Mouse (Mus musculus) MEL (cell line): ENCODE data around the gene Slc11a2. TPM values are rescaled to one million over a fixed set of nuclear protein-coding genes. Genes with fewer than 3 reads are reported as not detected.

Experiments
- DNase-seq: peaks from one replicate; pipeline ENCODE4 v3.0.0; 2011; ENCODE audit warnings: low read depth, low spot score
- H3K27ac ChIP-seq: 2 replicates; pipeline ENCODE4 v1.5.1; 2012; ENCODE audit warnings: low read depth, mild to moderate bottlenecking, control low read depth, low read length, moderate library complexity; ENCODE audit not compliant: control insufficient read depth
- H3K27me3 ChIP-seq, 2 experiments: fragments of 150-350 bp in 1 of 2; sonication (generic) in 1 of 2; 2 replicates each; pipeline ENCODE4 v1.6.1; 2012; ENCODE audit warnings: low read length in 2 of 2, mild to moderate bottlenecking in 2 of 2, improper control_type of control experiment in 1 of 2, moderate library complexity in 1 of 2; ENCODE audit not compliant: insufficient read depth in 2 of 2, control insufficient read depth in 1 of 2
- H3K36me3 ChIP-seq, 2 experiments: 2 replicates each; pipeline ENCODE4 v1.6.1; 2012 to 2014; ENCODE audit warnings: low read length in 2 of 2, improper control_type of control experiment in 1 of 2, inconsistent platforms in 1 of 2, mild to moderate bottlenecking in 1 of 2; ENCODE audit not compliant: insufficient read depth in 2 of 2, control insufficient read depth in 1 of 2
- H3K4me1 ChIP-seq, 2 experiments: fragments of 150-350 bp in 1 of 2; sonication (generic) in 1 of 2; 2 replicates each; pipeline ENCODE4 v1.6.1; 2012; ENCODE audit warnings: low read length in 2 of 2, improper control_type of control experiment in 1 of 2, mild to moderate bottlenecking in 1 of 2; ENCODE audit not compliant: insufficient read depth in 2 of 2, control insufficient read depth in 1 of 2
- H3K4me3 ChIP-seq, 2 experiments: fragments of 150-350 bp in 1 of 2; sonication (generic) in 1 of 2; 2 replicates each; pipeline ENCODE4 v1.5.1; 2012; ENCODE audit warnings: low read depth in 2 of 2, low read length in 2 of 2, mild to moderate bottlenecking in 2 of 2, moderate library complexity in 2 of 2, control low read depth in 1 of 2, improper control_type of control experiment in 1 of 2; ENCODE audit not compliant: control insufficient read depth in 1 of 2, insufficient read depth in 1 of 2
- H3K79me2 ChIP-seq: 2 replicates; pipeline ENCODE4 v1.6.1; 2012; ENCODE audit warnings: mild to moderate bottlenecking, low read length, moderate library complexity; ENCODE audit not compliant: control insufficient read depth, poor library complexity, insufficient read depth
- H3K9ac ChIP-seq: 2 replicates; pipeline ENCODE4 v1.6.1; 2012; ENCODE audit warnings: low read depth, mild to moderate bottlenecking, control low read depth, low read length, moderate library complexity; ENCODE audit not compliant: control insufficient read depth, poor library complexity, severe bottlenecking
- H3K9me3 ChIP-seq: fragments of 150-350 bp; sonication (generic); replicated peaks from 2 replicates; pipeline ENCODE4 v1.6.1; 2012; ENCODE audit warnings: mild to moderate bottlenecking, low read length, improper control_type of control experiment, moderate library complexity; ENCODE audit not compliant: insufficient read depth
- BHLHE40 ChIP-seq: IDR thresholded peaks from 2 replicates; pipeline ENCODE4 v1.6.1; 2012; ENCODE audit warnings: low read depth, mild to moderate bottlenecking, inconsistent platforms, low read length, improper control_type of control experiment, borderline replicate concordance
- CTCF ChIP-seq, 3 experiments: IDR thresholded peaks in 2 of 3; conservative IDR thresholded peaks in 1 of 3; 2 replicates each; pipeline ENCODE4 v1.5.1; 2011 to 2012; ENCODE audit warnings: low read length in 3 of 3, low read depth in 2 of 3, mild to moderate bottlenecking in 2 of 3, improper control_type of control experiment in 1 of 3, inconsistent platforms in 1 of 3, mixed read lengths in 1 of 3, moderate library complexity in 1 of 3; ENCODE audit not compliant: control insufficient read depth in 1 of 3, insufficient read depth in 1 of 3, poor library complexity in 1 of 3, severe bottlenecking in 1 of 3
- ELF1 ChIP-seq: IDR thresholded peaks from 2 replicates; pipeline ENCODE4 v1.6.1; 2014; ENCODE audit warnings: low read depth, mild to moderate bottlenecking, inconsistent platforms, low read length, improper control_type of control experiment, moderate library complexity
- EP300 ChIP-seq, 2 experiments: IDR thresholded peaks; 2 replicates each; pipeline ENCODE4 v1.6.1; 2011; ENCODE audit warnings: improper control_type of control experiment in 2 of 2, low read length in 2 of 2, low read depth in 1 of 2, mild to moderate bottlenecking in 1 of 2
- GABPA ChIP-seq: IDR thresholded peaks from 2 replicates; pipeline ENCODE4 v1.6.1; 2012; ENCODE audit warnings: low read depth, mild to moderate bottlenecking, inconsistent platforms, low read length, improper control_type of control experiment, moderate library complexity
- MAZ ChIP-seq: IDR thresholded peaks from 2 replicates; pipeline ENCODE4 v1.6.1; 2012; ENCODE audit warnings: low read depth, mild to moderate bottlenecking, inconsistent platforms, low read length, improper control_type of control experiment
- MEF2A ChIP-seq: IDR thresholded peaks from 2 replicates; pipeline ENCODE4 v1.6.1; 2014; ENCODE audit warnings: low read depth, mild to moderate bottlenecking, inconsistent platforms, low read length, improper control_type of control experiment; ENCODE audit not compliant: poor library complexity, insufficient replicate concordance, severe bottlenecking; ENCODE audit errors: extremely low read depth
- MXI1 ChIP-seq: IDR thresholded peaks from 2 replicates; pipeline ENCODE4 v1.6.1; 2011; ENCODE audit warnings: mild to moderate bottlenecking, low read depth, low read length, improper control_type of control experiment
- MYB ChIP-seq: IDR thresholded peaks from 2 replicates; pipeline ENCODE4 v1.6.1; 2011; ENCODE audit warnings: mild to moderate bottlenecking, low read depth, low read length, improper control_type of control experiment
- NELFE ChIP-seq: IDR thresholded peaks from 2 replicates; pipeline ENCODE4 v1.6.1; 2011; ENCODE audit warnings: low read depth, low read length, improper control_type of control experiment
- POLR2AphosphoS2 ChIP-seq: IDR thresholded peaks from 2 replicates; pipeline ENCODE4 v1.6.1; 2011; ENCODE audit warnings: low read length, improper control_type of control experiment
- SMC3 ChIP-seq: IDR thresholded peaks from 2 replicates; pipeline ENCODE4 v1.6.1; 2011; ENCODE audit warnings: low read depth, low read length, improper control_type of control experiment
- TBP ChIP-seq: IDR thresholded peaks from 2 replicates; pipeline ENCODE4 v1.8.0; 2011; ENCODE audit warnings: low read depth, low read length, improper control_type of control experiment
- USF1 ChIP-seq: IDR thresholded peaks from 2 replicates; pipeline ENCODE4 v1.6.1; 2014; ENCODE audit warnings: low read depth, mild to moderate bottlenecking, inconsistent platforms, low read length, improper control_type of control experiment, moderate library complexity
- USF2 ChIP-seq, 2 experiments: IDR thresholded peaks; 2 replicates each; pipeline ENCODE4 v1.6.1; 2011 to 2012; ENCODE audit warnings: improper control_type of control experiment in 2 of 2, low read length in 2 of 2, borderline replicate concordance in 1 of 2, inconsistent platforms in 1 of 2, low read depth in 1 of 2, mild to moderate bottlenecking in 1 of 2; ENCODE audit not compliant: insufficient read depth in 1 of 2
- ZC3H11A ChIP-seq: IDR thresholded peaks from 2 replicates; pipeline ENCODE4 v1.6.1; 2012; ENCODE audit warnings: low read depth, mild to moderate bottlenecking, inconsistent platforms, low read length, improper control_type of control experiment
- ZKSCAN1 ChIP-seq: IDR thresholded peaks from 2 replicates; pipeline ENCODE4 v1.6.1; 2012; ENCODE audit warnings: low read depth, mild to moderate bottlenecking, inconsistent platforms, low read length, improper control_type of control experiment, moderate library complexity
- ZMIZ1 ChIP-seq: IDR thresholded peaks from 2 replicates; pipeline ENCODE4 v1.6.1; 2012; ENCODE audit warnings: low read depth, mild to moderate bottlenecking, inconsistent platforms, low read length, improper control_type of control experiment, moderate library complexity
- polyA plus RNA-seq, 2 experiments: library from polyadenylated mRNA; stranded (reverse) in 1 of 2; unstranded in 1 of 2; fragments of >175 nt in 1 of 2; fragments of >200 nt in 1 of 2; gene quantifications; 2 replicates each; pipeline versions ENCODE4 v1.2.1 to v1.2.4; 2012; ENCODE audit warnings: low replicate concordance in 2 of 2, low read depth in 1 of 2; ENCODE audit not compliant: insufficient read length in 2 of 2, insufficient read depth in 1 of 2, missing spikeins in 1 of 2
- total RNA-seq: library from RNA; depleted of rRNA; stranded (reverse); fragments of 300-350 nt; gene quantifications from 2 replicates; pipeline ENCODE4 v1.2.3, GENCODE M21; 2012

Gene Slc11a2
- total and polyA plus RNA-seq, 3 experiments: 69.0 to 112 TPM; not detected in 1

GRCm38 (mm10) chr15:100428296-100428905 lies 3.5 kb upstream of the Slc11a2 start:
- no peaks in the 10 kb centered on the region; a peak in 1 of 4 replicates for H3K27me3 ChIP-seq
- TF ChIP-seq USF1 (no peak), ZC3H11A (no peak), ZKSCAN1 (no peak), ELF1 (no peak), MAZ (no peak), EP300 (IDR thresholded peaks at IDR 0.05; ENCODE audit: low read depth in 1 of 2, low read length in 2 of 2) (no peak), SMC3 (no peak), MXI1 (no peak), USF2 (IDR thresholded peaks at IDR 0.05; ENCODE audit: borderline replicate concordance in 1 of 2, insufficient read depth in 1 of 2, low read depth in 1 of 2, low read length in 2 of 2) (no peak), ZMIZ1 (no peak), POLR2AphosphoS2 (no peak), BHLHE40 (no peak), CTCF (IDR thresholded peaks at IDR 0.05 in 2 of 3, conservative IDR thresholded peaks at IDR 0.05 in 1 of 3; ENCODE audit: control insufficient read depth in 1 of 3, insufficient read depth in 1 of 3, low read depth in 2 of 3, low read length in 3 of 3, poor library complexity in 1 of 3, severe bottlenecking in 1 of 3) (no peak), TBP (no peak), MYB (no peak)
- H3K79me2 ChIP-seq: no peaks in the 10 kb centered on the region
- no peak overlapping the region for H3K27ac ChIP-seq
- H3K4me1 ChIP-seq: peaks cover 1 to 3% of the 10 kb centered on the region in 2 experiments; a peak in 1 of 4 replicates
- no peaks in the 10 kb centered on the region for H3K36me3 ChIP-seq
- no peak for DNase-seq
- H3K9ac ChIP-seq: no peak overlapping the region
- no peaks in the 10 kb centered on the region for H3K9me3 ChIP-seq
- no peak overlapping the region for H3K4me3 ChIP-seq

GRCm38 (mm10) chr15:100423916-100424315 lies 956 bp downstream of the Slc11a2 start:
- Histone ChIP-seq H3K79me2 (peaks cover 35% of the 10 kb centered on the region), H3K36me3 (peaks cover 0 to 21% of the 10 kb centered on the region in 2 experiments; a peak in 2 of 4 replicates), H3K27ac (no peak overlapping the region), H3K27me3 (no peaks in the 10 kb centered on the region), H3K9me3 (no peaks in the 10 kb centered on the region), H3K4me1 (peaks cover 20 to 27% of the 10 kb centered on the region in 2 experiments), H3K9ac (peak overlapping the region; percentile 70), H3K4me3 (peak overlapping the region; percentile 70 to 73)
- DNase-seq: peak; percentile 40
- TF ChIP-seq NELFE: no peak
- TF ChIP-seq GABPA: no peak
- no peak for TF ChIP-seq MEF2A
